In genomic region chr6:84867114-84867513, GRCm38 (mm10) we compare ENCODE assay signal across 9 mouse cellular contexts.
A peak's percentile ranks its signal among the peaks of the same experiment; 100 is the strongest.
DNase-seq lines count a peak whose midpoint lies in the region; ATAC-seq lines count a peak whose summit lies in the region.
"Had no signal": no experiment of that assay in that cellular context is flagged by ENCODE, and none has a peak within 500 bp of the region (broad histone marks: within the 10 kb centered on the region; RNA-seq: fewer than 3 reads in every experiment).

No protein-coding gene starts in this region.

- H3K9me3 ChIP-seq in midbrain, embryonic 14.5 days (ENCODE audit: control insufficient read depth, low read length): no peaks in the 10 kb centered on the region
- no peaks in the 10 kb centered on the region for H3K9me3 ChIP-seq in midbrain, embryonic 11.5 days (ENCODE audit: control insufficient read depth, low read length)
- H3K9me3 ChIP-seq in hindbrain, embryonic 14.5 days (ENCODE audit: control insufficient read depth, low read length): no peaks in the 10 kb centered on the region

- H3K4me3 ChIP-seq in midbrain, embryonic 14.5 days (replicated peaks; ENCODE audit: low read depth, low read length): no peak overlapping the region
- H3K4me3 ChIP-seq in midbrain, embryonic 11.5 days (ENCODE audit: low read depth, low read length): no peak overlapping the region
- no peak overlapping the region for H3K4me3 ChIP-seq in hindbrain, embryonic 14.5 days (replicated peaks; ENCODE audit: low read length)

- no peak overlapping the region for H3K27ac ChIP-seq in midbrain, embryonic 14.5 days (replicated peaks; ENCODE audit: low read depth, low read length)
- no peak overlapping the region for H3K27ac ChIP-seq in midbrain, embryonic 11.5 days (ENCODE audit: low read depth, low read length)
- H3K27ac ChIP-seq in hindbrain, embryonic 14.5 days: 0 out of 2 replicates have a peak overlapping the region, but pooled peaks have one; percentile 3

- ATAC-seq in midbrain, embryonic 14.5 days (ENCODE audit: low FRiP score, low TSS enrichment): no peak
- ATAC-seq in midbrain, embryonic 11.5 days (ENCODE audit: low FRiP score): no peak
- ATAC-seq in hindbrain, embryonic 14.5 days (ENCODE audit: low FRiP score): no peak

- 29% methylated on average over 4 of the region's 4 CpGs for WGBS in midbrain, embryonic 14.5 days
- WGBS in midbrain, embryonic 11.5 days: 44% methylated on average over 4 of the region's 4 CpGs
- 16% methylated on average over 4 of the region's 4 CpGs for WGBS in hindbrain, embryonic 14.5 days

- H3K4me2 ChIP-seq in midbrain, embryonic 14.5 days (ENCODE audit: low read length): no peak overlapping the region
- no peak overlapping the region for H3K4me2 ChIP-seq in midbrain, embryonic 11.5 days
- no peak overlapping the region for H3K4me2 ChIP-seq in hindbrain, embryonic 14.5 days (replicated peaks)

- intact Hi-C loops in left cerebral cortex, postnatal 14 days (cut with DNase I): no loop called here

- DNase-seq in midbrain, embryonic 14.5 days: peak; percentile 46
- DNase-seq in midbrain, embryonic 11.5 days (ENCODE audit: low spot score, missing footprints): no peak
- peak; percentile 41 for DNase-seq in embryo, embryonic 11.5 days (ENCODE audit: low read depth, low spot score)
- peak; percentile 34 for DNase-seq in hindbrain, embryonic 14.5 days (ENCODE audit: low spot score)
- peak; percentile 10 for DNase-seq in retina, postnatal 1 day
- DNase-seq in left cerebral cortex, postnatal 14 days (ENCODE audit: low spot score in 2 of 2): no peak
- no peak for DNase-seq in thymus, adult 18-20 months
- no peak for DNase-seq in layer of hippocampus, adult 11-12 months (ENCODE audit: low spot score)
- DNase-seq: gastrocnemius, postnatal 10 days had no signal

- no peaks in the 10 kb centered on the region for H3K27me3 ChIP-seq in midbrain, embryonic 14.5 days (ENCODE audit: control insufficient read depth, insufficient read depth, low read length)
- no peaks in the 10 kb centered on the region for H3K27me3 ChIP-seq in midbrain, embryonic 11.5 days (ENCODE audit: control insufficient read depth, insufficient read depth, low read length)
- H3K27me3 ChIP-seq in hindbrain, embryonic 14.5 days (ENCODE audit: control insufficient read depth, insufficient read depth, low read length): no peaks in the 10 kb centered on the region

- H3K9ac ChIP-seq in midbrain, embryonic 14.5 days (replicated peaks; ENCODE audit: low read length): no peak overlapping the region
- no peak overlapping the region for H3K9ac ChIP-seq in midbrain, embryonic 11.5 days (ENCODE audit: low read length)
- no peak overlapping the region for H3K9ac ChIP-seq in hindbrain, embryonic 14.5 days

- no peaks in the 10 kb centered on the region for H3K36me3 ChIP-seq in midbrain, embryonic 14.5 days (ENCODE audit: control insufficient read depth, insufficient read depth, low read length)
- H3K36me3 ChIP-seq in midbrain, embryonic 11.5 days (ENCODE audit: control insufficient read depth, insufficient read depth, low read length): no peaks in the 10 kb centered on the region
- no peaks in the 10 kb centered on the region for H3K36me3 ChIP-seq in hindbrain, embryonic 14.5 days (replicated peaks; ENCODE audit: control insufficient read depth, insufficient read depth)

- peaks cover 4% of the 10 kb centered on the region; the same call in 1 of the 2 replicates for H3K4me1 ChIP-seq in midbrain, embryonic 14.5 days (ENCODE audit: control insufficient read depth, insufficient read depth, low read length)
- H3K4me1 ChIP-seq in midbrain, embryonic 11.5 days (ENCODE audit: control insufficient read depth, insufficient read depth, low read length): 0 out of 2 replicates have a peak, but pooled peaks cover 2% of the 10 kb centered on the region
- peaks cover 12% of the 10 kb centered on the region for H3K4me1 ChIP-seq in hindbrain, embryonic 14.5 days (replicated peaks; ENCODE audit: control insufficient read depth, insufficient read depth, low read length)

Comparison
In these comparisons a context has a peak if more than half of its experiments do, and no peak if none do; other contexts are left out.
1. DNase-seq: peak in midbrain, embryonic 14.5 days (single experiment), embryo, embryonic 11.5 days (single experiment), hindbrain, embryonic 14.5 days (single experiment) and retina, postnatal 1 day (single experiment); none in midbrain, embryonic 11.5 days (single experiment), left cerebral cortex, postnatal 14 days (0 of 2), thymus, adult 18-20 months (0 of 2) and layer of hippocampus, adult 11-12 months (single experiment).